Mouse (Mus musculus): ENCODE measurements at regions not wholly inside any gene's neighbourhood (a gene's known extent, or its start where the extent isn't known, plus 50 kb on each side); places are given as distances from the start of the nearest gene placed in this dataset.

GRCm38 (mm10) chr6:97682213-97682612, 64.9 kb upstream of the Frmd4b start:
- H3K4me2 ChIP-seq (replicated peaks; ENCODE audit: low read depth), result no peak overlapping the region
- no peak overlapping the region for H3K9ac ChIP-seq (ENCODE audit: low read depth, low read length)
- H3K36me3 ChIP-seq (ENCODE audit: control insufficient read depth, insufficient read depth), result no peaks in the 10 kb centered on the region
- ATAC-seq, result no peak
- 71% methylated on average over 1 of the region's 1 CpGs for WGBS
- no peaks in the 10 kb centered on the region for H3K9me3 ChIP-seq (ENCODE audit: control insufficient read depth)
- H3K27ac ChIP-seq (ENCODE audit: low read depth, low read length), result no peak overlapping the region
- H3K4me1 ChIP-seq (replicated peaks; ENCODE audit: control insufficient read depth, insufficient read depth, low read length), result no peaks in the 10 kb centered on the region
- H3K27me3 ChIP-seq (replicated peaks; ENCODE audit: control insufficient read depth, insufficient read depth, low read length), result no peaks in the 10 kb centered on the region
- TF ChIP-seq CTCF (IDR thresholded peaks at IDR 0.05; ENCODE audit: low read depth), result no peak
- no peak overlapping the region for H3K4me3 ChIP-seq (ENCODE audit: low read depth, low read length)

GRCm38 (mm10) chr6:97675181-97675756, 57.9 kb upstream of the Frmd4b start:
- ATAC-seq, result no peak
- Histone ChIP-seq H3K9ac (ENCODE audit: low read depth, low read length) (no peak overlapping the region), H3K27me3 (replicated peaks; ENCODE audit: control insufficient read depth, insufficient read depth, low read length) (no peaks in the 10 kb centered on the region), H3K4me3 (ENCODE audit: low read depth, low read length) (no peak overlapping the region), H3K27ac (ENCODE audit: low read depth, low read length) (no peak overlapping the region), H3K4me1 (replicated peaks; ENCODE audit: control insufficient read depth, insufficient read depth, low read length) (no peaks in the 10 kb centered on the region), H3K4me2 (replicated peaks; ENCODE audit: low read depth) (no peak overlapping the region), H3K9me3 (ENCODE audit: control insufficient read depth) (no peaks in the 10 kb centered on the region), H3K36me3 (ENCODE audit: control insufficient read depth, insufficient read depth) (no peaks in the 10 kb centered on the region)
- no peak for TF ChIP-seq CTCF (IDR thresholded peaks at IDR 0.05; ENCODE audit: low read depth)
- 46% methylated on average over 5 of the region's 5 CpGs for WGBS

DNA sequence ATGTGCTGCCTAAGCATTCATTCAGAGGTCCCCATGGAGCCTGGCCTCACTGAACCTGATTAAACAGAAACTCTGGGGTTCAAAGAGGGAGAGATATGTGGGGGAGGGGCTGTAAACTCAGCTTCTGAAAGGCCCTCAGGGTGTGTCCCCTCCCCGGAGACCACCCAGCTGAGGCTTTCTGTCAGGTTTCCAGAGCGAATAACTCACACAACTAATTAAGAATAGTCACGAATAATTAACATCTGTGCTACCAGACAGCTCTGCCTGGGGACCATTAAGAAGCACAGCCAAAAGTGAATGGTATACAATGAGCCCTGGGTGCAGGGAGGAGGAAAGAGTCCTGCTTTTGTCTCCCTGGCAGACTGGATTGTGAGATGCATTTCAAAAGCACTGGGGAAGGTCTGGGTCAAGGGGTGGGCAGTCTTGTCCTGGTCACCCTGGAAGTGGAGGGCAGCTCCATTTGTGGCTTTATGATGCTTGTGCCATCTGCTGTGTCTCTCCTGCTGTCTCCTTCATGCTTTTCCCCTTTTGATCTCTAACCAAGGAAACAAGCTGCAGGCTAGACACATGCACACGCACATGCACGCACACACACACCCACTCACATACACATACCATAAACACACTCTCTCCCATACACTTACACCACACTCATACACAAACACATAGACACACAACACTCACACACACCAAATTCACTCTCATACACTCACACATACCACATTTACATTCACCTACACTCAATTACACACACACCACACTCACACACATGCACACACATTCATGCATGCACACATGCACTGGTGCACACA, 49.7 kb upstream of the Frmd4b start:
- no peak for TF ChIP-seq CTCF (IDR thresholded peaks at IDR 0.05; ENCODE audit: low read depth)
- Histone ChIP-seq H3K4me3 (ENCODE audit: low read depth, low read length) (no peak overlapping the region), H3K36me3 (ENCODE audit: control insufficient read depth, insufficient read depth) (no peaks in the 10 kb centered on the region), H3K27me3 (replicated peaks; ENCODE audit: control insufficient read depth, insufficient read depth, low read length) (no peaks in the 10 kb centered on the region), H3K9ac (ENCODE audit: low read depth, low read length) (no peak overlapping the region), H3K27ac (ENCODE audit: low read depth, low read length) (no peak overlapping the region), H3K9me3 (ENCODE audit: control insufficient read depth) (no peaks in the 10 kb centered on the region), H3K4me2 (replicated peaks; ENCODE audit: low read depth) (no peak overlapping the region), H3K4me1 (replicated peaks; ENCODE audit: control insufficient read depth, insufficient read depth, low read length) (no peaks in the 10 kb centered on the region)
- ATAC-seq, result no peak
- WGBS, result 32% methylated on average over 5 of the region's 5 CpGs

Measured in intestine, postnatal 0 days (tissue).